Mouse (Mus musculus): ENCODE measurements around the gene Paqr7. TPM values are rescaled to one million over a fixed set of nuclear protein-coding genes. Genes with fewer than 3 reads are reported as not detected.

Gene Paqr7
- polyA plus RNA-seq, 1 experiment from 2014 or later: 4.4 TPM

DNA sequence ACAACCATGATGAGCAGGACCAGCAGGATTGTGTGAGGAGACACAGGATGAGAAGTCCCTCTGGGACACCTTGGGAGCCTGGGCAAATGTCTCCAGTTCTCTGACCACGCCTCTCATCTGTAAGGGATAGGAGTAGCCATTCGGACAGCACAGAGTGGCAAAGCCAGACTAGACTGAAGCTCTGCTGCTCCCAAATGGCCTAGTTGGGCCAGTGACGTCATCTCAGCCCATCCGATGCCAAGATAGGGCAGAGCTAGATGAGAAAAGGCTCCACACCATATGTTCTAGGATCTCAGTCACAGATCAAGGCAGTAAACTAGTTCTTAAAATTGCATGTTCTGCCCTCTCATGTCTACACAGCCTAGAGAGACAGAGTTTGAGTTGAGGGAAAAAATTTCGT lies 37.6 kb upstream of the Paqr7 start:
- WGBS: 71% methylated on average over 5 of the region's 5 CpGs
- H3K4me2 ChIP-seq (replicated peaks; ENCODE audit: low read depth, low read length): no peak overlapping the region
- H3K27ac ChIP-seq (ENCODE audit: low read length): no peak overlapping the region
- peaks cover 7% of the 10 kb centered on the region for H3K27me3 ChIP-seq (ENCODE audit: insufficient read depth, low read length)
- no peak for ATAC-seq (ENCODE audit: low FRiP score, low TSS enrichment)
- no peak overlapping the region for H3K9ac ChIP-seq (replicated peaks; ENCODE audit: low read length)
- no peak overlapping the region for H3K4me3 ChIP-seq (ENCODE audit: low read length)
- H3K36me3 ChIP-seq (ENCODE audit: insufficient read depth, low read length): no peaks in the 10 kb centered on the region
- peaks cover 8% of the 10 kb centered on the region; the same call in 1 of the 2 replicates for H3K4me1 ChIP-seq (ENCODE audit: insufficient read depth, low read length)
- no peaks in the 10 kb centered on the region for H3K9me3 ChIP-seq (ENCODE audit: low read length)

- ATAC-seq (ENCODE audit: low FRiP score, low TSS enrichment): no peak
- no peak overlapping the region for H3K9ac ChIP-seq (replicated peaks; ENCODE audit: low read length)
- no peaks in the 10 kb centered on the region for H3K9me3 ChIP-seq (ENCODE audit: low read length)
- 0 out of 2 replicates have a peak, but pooled peaks cover 2% of the 10 kb centered on the region for H3K4me1 ChIP-seq (ENCODE audit: insufficient read depth, low read length)
- H3K27ac ChIP-seq (ENCODE audit: low read length): no peak overlapping the region
- H3K4me2 ChIP-seq (replicated peaks; ENCODE audit: low read depth, low read length): no peak overlapping the region
- no peaks in the 10 kb centered on the region for H3K36me3 ChIP-seq (ENCODE audit: insufficient read depth, low read length)
- 66% methylated on average over 10 of the region's 10 CpGs for WGBS
- H3K4me3 ChIP-seq (ENCODE audit: low read length): no peak overlapping the region
- no peaks in the 10 kb centered on the region for H3K27me3 ChIP-seq (ENCODE audit: insufficient read depth, low read length)
These were observed 36.2 kb upstream of the Paqr7 start for GRCm38 (mm10) chr4:134460277-134460676.

GRCm38 (mm10) chr4:134461252-134461651 lies 35.2 kb upstream of the Paqr7 start:
- Histone ChIP-seq H3K4me1 (ENCODE audit: insufficient read depth, low read length) (no peaks in the 10 kb centered on the region), H3K36me3 (ENCODE audit: insufficient read depth, low read length) (no peaks in the 10 kb centered on the region), H3K9me3 (ENCODE audit: low read length) (no peaks in the 10 kb centered on the region), H3K4me3 (ENCODE audit: low read length) (no peak overlapping the region), H3K9ac (replicated peaks; ENCODE audit: low read length) (no peak overlapping the region), H3K4me2 (replicated peaks; ENCODE audit: low read depth, low read length) (no peak overlapping the region), H3K27me3 (ENCODE audit: insufficient read depth, low read length) (no peaks in the 10 kb centered on the region), H3K27ac (ENCODE audit: low read length) (no peak overlapping the region)
- WGBS: 74% methylated on average over 5 of the region's 5 CpGs
- no peak for ATAC-seq (ENCODE audit: low FRiP score, low TSS enrichment)

DNA sequence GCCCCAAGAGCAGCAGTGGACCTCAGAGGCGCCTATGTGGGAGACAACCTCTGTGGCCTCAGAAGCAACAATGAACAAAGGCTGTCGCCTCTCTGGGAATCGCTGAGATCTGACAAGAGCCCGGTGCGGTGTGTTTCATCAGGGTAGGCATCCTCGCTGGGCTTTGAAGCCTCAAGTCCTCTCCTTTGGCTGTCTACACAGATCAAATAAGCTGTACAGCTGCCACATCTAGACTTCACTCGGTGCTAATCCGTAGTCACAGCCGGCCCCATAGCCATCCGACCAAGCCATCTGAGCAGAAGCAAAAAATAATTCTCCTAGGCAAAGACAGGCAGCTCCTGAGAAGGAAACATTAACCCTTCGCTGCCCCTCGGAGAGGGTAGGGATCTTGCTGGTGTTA lies 30.7 kb upstream of the Paqr7 start:
- Histone ChIP-seq H3K4me2 (replicated peaks; ENCODE audit: low read depth, low read length) (no peak overlapping the region), H3K4me3 (ENCODE audit: low read length) (no peak overlapping the region), H3K27me3 (ENCODE audit: insufficient read depth, low read length) (no peaks in the 10 kb centered on the region), H3K27ac (ENCODE audit: low read length) (no peak overlapping the region), H3K9me3 (ENCODE audit: low read length) (no peaks in the 10 kb centered on the region), H3K9ac (replicated peaks; ENCODE audit: low read length) (no peak overlapping the region), H3K36me3 (ENCODE audit: insufficient read depth, low read length) (peaks cover 2% of the 10 kb centered on the region), H3K4me1 (ENCODE audit: insufficient read depth, low read length) (peaks cover 16% of the 10 kb centered on the region; the same call in 1 of the 2 replicates)
- 55% methylated on average over 12 of the region's 12 CpGs for WGBS
- no peak for ATAC-seq (ENCODE audit: low FRiP score, low TSS enrichment)

- H3K9ac ChIP-seq (replicated peaks; ENCODE audit: low read length): no peak overlapping the region; the same call in 1 of the 2 replicates
- no peak overlapping the region for H3K4me3 ChIP-seq (ENCODE audit: low read length)
- H3K4me1 ChIP-seq (ENCODE audit: insufficient read depth, low read length): peaks cover 18% of the 10 kb centered on the region; the same call in 1 of the 2 replicates
- H3K27me3 ChIP-seq (ENCODE audit: insufficient read depth, low read length): no peaks in the 10 kb centered on the region
- H3K4me2 ChIP-seq (replicated peaks; ENCODE audit: low read depth, low read length): peak overlapping the region; percentile 72
- H3K27ac ChIP-seq (ENCODE audit: low read length): no peak overlapping the region
- H3K9me3 ChIP-seq (ENCODE audit: low read length): no peaks in the 10 kb centered on the region
- peaks cover 9% of the 10 kb centered on the region for H3K36me3 ChIP-seq (ENCODE audit: insufficient read depth, low read length)
- WGBS: 74% methylated on average over 11 of the region's 11 CpGs
- ATAC-seq (ENCODE audit: low FRiP score, low TSS enrichment): no peak
These were observed 29.9 kb upstream of the Paqr7 start for GRCm38 (mm10) chr4:134466381-134467262.

GRCm38 (mm10) chr4:134467435-134468214 lies 28.9 kb upstream of the Paqr7 start:
- Histone ChIP-seq H3K9ac (replicated peaks; ENCODE audit: low read length) (peak overlapping the region; percentile 55), H3K4me1 (ENCODE audit: insufficient read depth, low read length) (peaks cover 18% of the 10 kb centered on the region; the same call in 1 of the 2 replicates), H3K9me3 (ENCODE audit: low read length) (no peaks in the 10 kb centered on the region), H3K27ac (ENCODE audit: low read length) (peak overlapping the region; percentile 3), H3K4me3 (ENCODE audit: low read length) (peak overlapping the region; percentile 94), H3K27me3 (ENCODE audit: insufficient read depth, low read length) (no peaks in the 10 kb centered on the region), H3K36me3 (ENCODE audit: insufficient read depth, low read length) (peaks cover 18% of the 10 kb centered on the region), H3K4me2 (replicated peaks; ENCODE audit: low read depth, low read length) (peak overlapping the region; percentile 72)
- WGBS: under 1% methylated on average over 31 of the region's 31 CpGs
- peak; percentile 52 for ATAC-seq (ENCODE audit: low FRiP score, low TSS enrichment)

DNA sequence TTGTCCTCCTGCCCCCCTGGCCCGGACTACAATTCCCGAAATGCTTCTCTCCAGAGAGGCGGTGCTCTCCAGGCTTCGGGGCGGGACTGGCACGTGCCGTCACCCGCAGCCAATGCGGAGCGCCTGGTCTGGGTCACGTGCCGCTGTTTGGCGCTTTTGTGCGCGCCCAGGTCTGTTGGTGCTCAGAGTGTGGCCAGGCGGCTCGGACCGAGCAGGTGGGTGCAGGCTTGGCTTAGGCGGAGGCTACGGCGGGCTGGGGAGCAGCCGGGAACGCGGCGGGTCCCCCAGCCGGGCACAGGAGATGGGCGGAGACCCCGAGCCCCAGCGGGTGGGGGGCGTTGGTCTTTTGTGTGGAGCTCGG lies 28.3 kb upstream of the Paqr7 start, which contains the start of gene Stmn1:
Gene Stmn1 (plus strand): TSS at position 106 of the 361 bp plus-strand sequence.
- Histone ChIP-seq H3K9me3 (ENCODE audit: low read length) (no peaks in the 10 kb centered on the region), H3K4me1 (ENCODE audit: insufficient read depth, low read length) (peaks cover 18% of the 10 kb centered on the region; the same call in 1 of the 2 replicates), H3K9ac (replicated peaks; ENCODE audit: low read length) (peak within 1 kb of the TSS; percentile 93), H3K4me2 (replicated peaks; ENCODE audit: low read depth, low read length) (peak within 1 kb of the TSS; percentile 72), H3K36me3 (ENCODE audit: insufficient read depth, low read length) (peaks cover 23% of the 10 kb centered on the region), H3K4me3 (ENCODE audit: low read length) (peak within 1 kb of the TSS; percentile 94), H3K27ac (ENCODE audit: low read length) (peak within 1 kb of the TSS; percentile 96), H3K27me3 (ENCODE audit: insufficient read depth, low read length) (no peaks in the 10 kb centered on the region)
- ATAC-seq (ENCODE audit: low FRiP score, low TSS enrichment): peak; percentile 98
- WGBS: under 1% methylated on average over 30 of the region's 31 CpGs

- Histone ChIP-seq H3K27ac (ENCODE audit: low read length) (peak overlapping the region; percentile 96), H3K4me2 (replicated peaks; ENCODE audit: low read depth, low read length) (peak overlapping the region; percentile 72), H3K9ac (replicated peaks; ENCODE audit: low read length) (peak overlapping the region; percentile 93), H3K36me3 (ENCODE audit: insufficient read depth, low read length) (peaks cover 24% of the 10 kb centered on the region), H3K4me1 (ENCODE audit: insufficient read depth, low read length) (peaks cover 18% of the 10 kb centered on the region; the same call in 1 of the 2 replicates), H3K27me3 (ENCODE audit: insufficient read depth, low read length) (no peaks in the 10 kb centered on the region), H3K9me3 (ENCODE audit: low read length) (no peaks in the 10 kb centered on the region), H3K4me3 (ENCODE audit: low read length) (peak overlapping the region; percentile 94)
- WGBS: under 1% methylated on average over 67 of the region's 68 CpGs
- ATAC-seq (ENCODE audit: low FRiP score, low TSS enrichment): peak; percentile 84
These were observed 27.8 kb upstream of the Paqr7 start for GRCm38 (mm10) chr4:134468578-134469266.

DNA sequence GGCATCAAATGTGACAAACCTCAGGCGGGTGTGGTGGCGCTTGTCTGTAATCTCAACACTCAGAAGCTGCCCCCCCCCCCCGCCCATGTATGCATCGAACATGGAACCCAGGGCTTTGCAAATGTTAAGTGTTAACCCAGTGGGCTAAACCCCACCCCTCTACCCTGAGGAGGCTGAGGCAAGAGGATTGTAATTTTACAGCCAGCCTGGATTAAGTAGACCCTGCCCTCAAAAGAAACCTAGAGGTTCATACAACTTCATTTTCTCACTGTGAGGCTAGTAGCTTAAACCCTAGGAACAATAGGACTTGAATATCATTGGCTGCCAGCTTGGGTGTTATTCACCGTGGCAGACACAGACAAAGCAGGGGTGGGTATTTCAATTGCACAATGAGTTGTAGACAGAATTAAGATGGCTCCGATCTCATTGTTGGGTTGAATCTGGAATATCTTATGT lies 27.1 kb upstream of the Paqr7 start:
- peak overlapping the region; percentile 72 for H3K4me2 ChIP-seq (replicated peaks; ENCODE audit: low read depth, low read length)
- H3K27ac ChIP-seq (ENCODE audit: low read length): peak overlapping the region; percentile 96
- H3K27me3 ChIP-seq (ENCODE audit: insufficient read depth, low read length): no peaks in the 10 kb centered on the region
- H3K36me3 ChIP-seq (ENCODE audit: insufficient read depth, low read length): peaks cover 30% of the 10 kb centered on the region
- peak overlapping the region; percentile 94 for H3K4me3 ChIP-seq (ENCODE audit: low read length)
- H3K9me3 ChIP-seq (ENCODE audit: low read length): no peaks in the 10 kb centered on the region
- H3K4me1 ChIP-seq (ENCODE audit: insufficient read depth, low read length): peaks cover 18% of the 10 kb centered on the region; the same call in 1 of the 2 replicates
- no peak for ATAC-seq (ENCODE audit: low FRiP score, low TSS enrichment)
- H3K9ac ChIP-seq (replicated peaks; ENCODE audit: low read length): peak overlapping the region; percentile 93
- 11% methylated on average over 6 of the region's 6 CpGs for WGBS

Measured in kidney, embryonic 16.5 days (tissue).